Mouse (Mus musculus): ENCODE data around the gene Cdkn2b.

- TF ChIP-seq CTCF (IDR thresholded peaks at IDR 0.05; ENCODE audit: low read depth) = no peak
- TF ChIP-seq EP300 (optimal IDR thresholded peaks at IDR 0.05) = no peak
Measured at GRCm38 (mm10) chr4:89279641-89280040, 31.2 kb downstream of the Cdkn2b start.

All from stomach, postnatal 0 days (tissue).